Mouse (Mus musculus) olfactory bulb, adult 2 months (tissue): ENCODE measurements at regions not wholly inside any gene's neighbourhood (a gene's known extent, or its start where the extent isn't known, plus 50 kb on each side); places are given as distances from the start of the nearest gene placed in this dataset.

Experiments
- H3K27ac ChIP-seq: fragments of 200-500 bp; 2 replicates; pipeline ENCODE4 v1.5.1; 2012; ENCODE audit warnings: low read depth, low read length; ENCODE audit not compliant: insufficient read depth
- H3K4me1 ChIP-seq: fragments of 200-500 bp; 2 replicates; pipeline ENCODE4 v1.6.1; 2012; ENCODE audit warnings: low read length; ENCODE audit not compliant: control insufficient read depth, insufficient read depth
- H3K4me3 ChIP-seq: fragments of 200-500 bp; 2 replicates; pipeline ENCODE4 v1.5.1; 2012; ENCODE audit warnings: mild to moderate bottlenecking, low read depth, low read length, moderate library complexity; ENCODE audit not compliant: insufficient read depth
- CTCF ChIP-seq: fragments of 200-500 bp; IDR thresholded peaks from 2 replicates; pipeline ENCODE4 v1.5.1; 2012; ENCODE audit warnings: low read depth, mild to moderate bottlenecking, low read length, moderate library complexity; ENCODE audit not compliant: insufficient read depth
- POLR2A ChIP-seq: fragments of 200-500 bp; IDR thresholded peaks from 2 replicates; pipeline ENCODE4 v1.6.1; 2012; ENCODE audit warnings: mild to moderate bottlenecking, low read depth, low read length, moderate library complexity; ENCODE audit not compliant: insufficient read depth
- WGBS: fragments of 180-500 bp; shearing (Covaris S2); methylation state at CpG from one replicate; pipeline ENCODE4 v1.1.7; 2018; 5-methylcytosine and 5-hydroxymethylcytosine counted together

DNA sequence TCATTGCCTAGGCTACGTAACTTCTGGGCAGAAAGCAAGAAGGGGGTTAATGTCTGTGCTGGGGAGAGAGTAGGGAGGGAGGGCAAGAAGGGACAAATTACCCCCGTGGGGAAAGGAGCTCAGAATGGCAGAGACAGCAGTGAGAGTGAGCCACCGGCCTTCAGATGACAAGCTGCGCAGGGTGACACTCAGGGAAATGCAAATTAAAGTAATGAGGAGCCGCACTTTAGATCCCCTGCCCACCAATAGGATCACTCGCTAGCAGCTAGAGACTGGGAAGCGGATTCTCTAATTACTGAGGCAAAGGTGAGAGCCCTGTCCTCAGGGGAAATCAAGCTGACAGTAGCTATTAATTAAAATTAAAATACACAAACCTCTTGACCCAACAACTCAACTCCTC lies 202.5 kb downstream of the Arhgef10l start:
- WGBS: 57% methylated on average over 7 of the region's 7 CpGs
- H3K27ac ChIP-seq: no peak overlapping the region
- H3K4me1 ChIP-seq: peaks cover 60% of the 10 kb centered on the region
- H3K4me3 ChIP-seq: no peak overlapping the region
- no peak for TF ChIP-seq POLR2A
- no peak for TF ChIP-seq CTCF

DNA sequence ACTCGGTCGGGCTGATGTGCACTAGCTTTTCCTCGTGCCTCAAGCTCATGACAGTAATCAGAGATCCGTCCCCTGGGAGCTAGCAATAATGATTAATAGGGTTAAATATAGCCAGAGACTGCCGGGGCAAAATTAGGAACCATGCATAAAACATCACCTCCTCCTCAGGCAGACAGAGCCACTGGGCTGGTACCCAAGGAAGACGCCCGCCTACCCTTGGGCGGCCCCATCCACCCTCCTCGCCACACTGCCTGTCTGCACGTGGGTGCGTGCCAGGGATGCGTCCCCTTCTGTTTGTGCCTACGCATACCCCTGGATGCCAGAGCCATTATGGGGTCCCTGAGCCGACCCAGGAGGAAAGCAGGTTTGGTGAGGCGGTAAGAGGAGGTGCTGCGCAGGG lies 204.5 kb downstream of the Arhgef10l start:
- H3K4me3 ChIP-seq: no peak overlapping the region
- peak overlapping the region; percentile 97 for H3K27ac ChIP-seq
- H3K4me1 ChIP-seq: peaks cover 62% of the 10 kb centered on the region
- TF ChIP-seq POLR2A (no peak), CTCF (no peak)
- WGBS: 26% methylated on average over 16 of the region's 16 CpGs

DNA sequence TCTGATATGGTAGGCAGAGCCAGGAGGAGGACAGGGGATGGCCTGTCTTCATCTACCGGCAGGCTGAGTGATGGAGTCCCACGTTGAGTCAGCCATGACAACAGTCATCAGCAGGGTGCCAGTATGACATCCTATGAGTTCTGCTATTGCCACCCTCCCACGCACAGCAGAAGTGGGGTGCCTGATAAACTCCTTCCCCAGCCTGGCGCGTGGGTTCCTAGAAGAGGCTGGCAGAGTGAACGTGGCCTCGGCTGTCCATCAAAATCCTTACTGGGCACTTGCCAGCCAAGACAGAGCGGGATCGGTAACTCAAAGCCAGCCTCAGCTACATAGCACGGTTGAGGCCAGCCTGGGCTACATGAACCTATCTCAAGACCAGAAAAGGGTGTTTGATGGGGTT lies 202.5 kb upstream of the Igsf21 start:
- H3K4me1 ChIP-seq: peaks cover 28% of the 10 kb centered on the region
- TF ChIP-seq POLR2A (no peak), CTCF (no peak)
- no peak overlapping the region for H3K4me3 ChIP-seq
- no peak overlapping the region for H3K27ac ChIP-seq
- WGBS: 74% methylated on average over 10 of the region's 10 CpGs

GRCm38 (mm10) chr4:140446455-140446854 lies 199.9 kb upstream of the Igsf21 start:
- 84% methylated on average over 6 of the region's 6 CpGs for WGBS
- H3K4me1 ChIP-seq: peaks cover 30% of the 10 kb centered on the region

DNA sequence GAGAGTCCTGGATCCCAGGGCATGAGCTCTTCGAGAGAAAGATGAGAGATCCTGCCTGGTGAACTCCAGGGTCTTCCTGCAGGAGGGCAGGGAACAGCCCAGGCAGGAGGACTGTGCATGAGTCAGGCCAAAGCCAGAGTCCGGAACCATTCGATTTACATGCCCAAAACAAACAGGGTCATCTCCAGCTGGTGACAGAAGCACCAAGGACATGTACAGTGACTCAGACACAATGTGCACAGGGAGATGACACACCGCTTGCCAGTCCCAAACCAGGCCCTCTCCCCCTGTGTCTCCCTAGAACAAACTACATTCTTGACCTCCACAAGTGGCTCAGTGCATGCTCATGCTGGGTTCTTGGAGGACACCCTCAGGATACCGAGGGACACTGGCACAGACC lies 199.3 kb upstream of the Igsf21 start:
- TF ChIP-seq CTCF (no peak), POLR2A (no peak)
- Histone ChIP-seq H3K4me3 (no peak overlapping the region), H3K4me1 (peaks cover 28% of the 10 kb centered on the region), H3K27ac (no peak overlapping the region)
- 76% methylated on average over 5 of the region's 5 CpGs for WGBS

More at GRCm38 (mm10) chr4:140446455-140446854, 199.9 kb upstream of the Igsf21 start:
- Histone ChIP-seq H3K27ac (no peak overlapping the region), H3K4me3 (no peak overlapping the region)
- TF ChIP-seq CTCF: no peak
- no peak for TF ChIP-seq POLR2A

DNA sequence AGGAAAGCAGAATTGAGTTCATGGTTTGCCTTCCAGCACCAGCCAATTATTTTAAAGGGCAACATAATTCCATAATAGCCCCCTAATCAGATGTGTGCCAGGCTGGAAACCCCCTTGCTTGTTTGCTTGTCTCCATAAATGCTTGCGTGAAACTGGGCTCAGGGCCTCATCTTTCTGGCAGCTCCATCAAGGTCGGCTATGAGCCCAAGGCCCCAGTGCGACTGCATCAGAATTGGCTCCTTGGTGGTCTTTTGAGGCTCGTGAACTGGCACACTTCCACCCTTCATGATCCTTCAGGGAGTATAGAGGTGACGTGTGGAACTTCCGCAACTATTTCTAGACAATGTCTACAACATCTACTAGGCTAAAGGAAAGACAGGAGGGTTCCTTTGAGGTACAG lies 196.6 kb upstream of the Igsf21 start:
- Histone ChIP-seq H3K4me3 (no peak overlapping the region), H3K4me1 (peaks cover 34% of the 10 kb centered on the region), H3K27ac (no peak overlapping the region)
- WGBS: 68% methylated on average over 6 of the region's 6 CpGs
- TF ChIP-seq CTCF: no peak
- no peak for TF ChIP-seq POLR2A

DNA sequence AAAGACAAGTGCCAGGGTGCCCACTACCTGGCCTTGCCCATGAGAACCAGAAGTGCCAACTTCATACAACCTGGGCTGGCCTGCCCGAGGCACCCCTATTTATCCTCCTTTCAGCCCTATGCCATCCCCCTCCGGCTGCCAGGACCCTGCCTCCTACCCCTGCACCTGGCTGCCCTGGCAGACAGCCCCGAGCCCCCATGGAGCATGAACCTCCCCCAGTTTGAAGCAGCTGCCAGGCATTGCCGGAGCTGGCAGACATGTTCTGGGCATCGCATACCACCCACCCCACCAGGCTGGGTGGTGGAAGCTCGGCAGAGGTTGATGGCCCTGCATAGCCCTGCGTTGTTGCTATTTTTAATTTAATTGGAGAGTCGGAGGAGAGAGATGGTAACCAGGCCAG lies 195.2 kb upstream of the Igsf21 start:
- H3K4me3 ChIP-seq: no peak overlapping the region
- 0 out of 2 replicates have a peak overlapping the region, but pooled peaks have one; percentile 1 for H3K27ac ChIP-seq
- peaks cover 38% of the 10 kb centered on the region for H3K4me1 ChIP-seq
- WGBS: 16% methylated on average over 8 of the region's 8 CpGs
- no peak for TF ChIP-seq POLR2A

- H3K4me3 ChIP-seq: no peak overlapping the region
- H3K27ac ChIP-seq: no peak overlapping the region
- peaks cover 30% of the 10 kb centered on the region for H3K4me1 ChIP-seq
- 49% methylated on average over 3 of the region's 3 CpGs for WGBS
- TF ChIP-seq CTCF: no peak
- TF ChIP-seq POLR2A: no peak
These were observed 193.3 kb upstream of the Igsf21 start for GRCm38 (mm10) chr4:140439856-140440255.

DNA sequence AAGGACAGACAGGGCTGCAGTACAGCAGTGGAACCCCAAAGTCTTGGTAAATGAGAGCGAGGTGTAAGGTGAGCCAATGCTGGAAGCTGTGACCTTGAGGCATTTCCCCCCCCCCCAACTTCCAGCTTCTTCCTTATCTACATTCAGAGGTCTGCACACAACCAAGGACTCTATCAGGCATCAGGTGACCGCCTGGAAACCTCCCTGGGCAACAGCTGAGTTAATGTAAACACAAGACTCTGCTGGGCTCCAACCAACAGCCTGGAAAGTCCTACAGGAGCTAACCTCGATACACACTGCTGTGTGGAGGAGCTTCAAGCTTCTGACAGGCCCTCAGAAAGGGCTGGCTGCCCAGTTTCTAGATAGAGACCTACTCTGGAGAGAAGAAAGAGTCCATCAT lies 189.4 kb upstream of the Igsf21 start:
- TF ChIP-seq CTCF (no peak), POLR2A (no peak)
- Histone ChIP-seq H3K4me3 (no peak overlapping the region), H3K27ac (no peak overlapping the region), H3K4me1 (peaks cover 32% of the 10 kb centered on the region)
- WGBS: 77% methylated on average over 3 of the region's 3 CpGs
